Mouse (Mus musculus): ENCODE data around the gene Bank1. TPM values are rescaled to one million over a fixed set of nuclear protein-coding genes. Genes with fewer than 3 reads are reported as not detected.

The Bank1 gene
- 3.2 TPM for polyA plus RNA-seq (2014; fragmentation: Illumina TruSeq; extraction: RNeasy Lipid Tissue Mini Kit (QIAGEN cat#74804))

DNA sequence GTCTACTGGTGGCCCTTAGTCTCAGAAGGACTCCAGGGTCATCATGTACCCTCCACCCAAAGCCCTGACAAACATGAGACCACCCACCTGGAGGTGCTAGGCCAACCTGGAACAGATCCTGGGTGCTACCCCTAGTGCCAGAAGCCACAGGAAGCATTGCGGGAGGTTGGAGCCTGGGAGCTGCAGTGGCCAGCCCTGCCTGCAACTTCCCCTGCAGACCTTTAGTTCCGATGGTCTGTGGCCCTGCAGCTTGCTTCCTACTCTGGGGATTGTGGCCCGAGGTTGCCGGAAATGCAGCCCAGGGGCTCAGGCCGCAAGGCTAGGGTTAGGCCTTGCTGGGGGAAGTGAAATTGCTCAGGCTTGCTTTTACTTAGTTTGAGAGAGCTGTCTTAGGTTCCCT lies at the start of gene Bank1:
Gene Bank1, minus strand, starts transcription at position 284 of the 400 bp plus-strand sequence.

